Mouse (Mus musculus) cerebellum, postnatal 36 days (tissue): ENCODE data around the gene Mad1l1.
"Not testable (repeated sequence)": the region's sequence is repeated elsewhere in the genome, so short reads cannot be mapped to it uniquely, and the experiment has no call there.

Experiments used
- DNase-seq, 2 experiments: peaks; one replicate each; pipeline ENCODE4 v3.0.0; 2021 to 2022; ENCODE audit warnings: mixed read lengths in 2 of 2

The Mad1l1 gene

GRCm38 (mm10) chr5:140035641-140036040 is 285.7 kb downstream of the Mad1l1 start:
- DNase-seq, result no peak

DNA sequence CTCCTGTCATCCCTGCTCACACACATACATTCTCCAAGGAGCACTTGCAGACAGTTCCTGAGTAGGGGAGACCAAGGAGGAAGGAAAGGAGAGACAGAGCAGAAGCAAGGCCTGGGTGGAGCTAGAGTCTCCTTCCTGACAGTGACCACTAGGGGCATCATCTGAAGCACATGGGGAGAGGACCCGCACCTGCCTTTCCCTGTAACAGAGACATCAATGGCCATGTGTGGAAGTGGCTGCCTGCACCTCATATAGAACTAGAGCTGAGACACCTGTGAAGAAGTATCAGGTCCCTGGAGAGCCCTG is 286.4 kb downstream of the Mad1l1 start:
- DNase-seq, result no peak

- DNase-seq, result no peak
Measured at GRCm38 (mm10) chr5:140034300-140035024, 286.9 kb downstream of the Mad1l1 start.

DNA sequence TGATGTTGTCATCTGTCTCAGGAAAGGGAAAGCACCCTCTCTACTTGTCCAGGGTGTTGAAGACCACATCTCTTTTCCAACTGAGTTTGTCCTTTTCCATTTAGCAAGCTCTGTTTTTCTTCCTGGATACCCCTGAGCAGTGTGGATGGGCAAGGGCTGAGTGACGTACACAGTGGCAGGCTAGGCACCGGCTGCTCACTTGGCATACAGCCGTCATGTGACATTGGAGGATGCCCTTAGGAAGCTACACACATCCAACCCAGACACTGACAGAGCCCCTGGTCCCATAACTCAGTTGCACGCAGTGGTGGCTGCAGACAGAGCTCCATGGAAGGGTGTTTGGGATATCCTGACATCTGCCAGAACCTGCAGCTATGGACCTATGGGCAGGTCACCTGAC is 295.0 kb downstream of the Mad1l1 start:
- DNase-seq, result no peak

GRCm38 (mm10) chr5:140025301-140025700 is 296.1 kb downstream of the Mad1l1 start:
- DNase-seq, result no peak

DNA sequence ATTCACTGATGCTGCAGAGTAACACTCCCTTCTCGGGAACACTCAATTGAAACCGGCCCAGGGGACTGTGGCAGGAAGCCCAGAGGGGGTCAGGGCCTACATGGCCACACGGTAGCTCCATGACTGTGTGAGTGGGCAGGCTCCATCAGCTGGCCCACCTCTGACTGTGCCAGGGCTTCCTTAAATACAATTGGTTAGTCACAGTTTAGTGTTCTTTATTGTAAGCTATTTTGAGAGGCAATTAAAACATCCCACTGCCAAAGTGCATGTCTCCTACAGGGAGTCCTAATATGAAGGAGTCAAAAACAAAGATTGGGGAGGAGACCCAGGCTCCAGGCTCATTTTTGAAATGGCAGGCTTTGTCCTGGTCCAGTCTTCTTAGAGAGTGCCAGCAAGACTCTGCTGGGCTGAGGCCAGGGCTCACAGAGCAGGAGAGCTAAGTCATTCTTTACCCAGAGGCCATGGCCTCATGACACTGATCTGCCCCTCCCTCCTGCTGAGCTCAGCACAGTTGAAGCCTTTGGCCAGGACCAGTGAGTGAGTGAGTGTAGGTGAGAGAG is 297.3 kb downstream of the Mad1l1 start:
- peak; percentile 15 to 26 for DNase-seq

DNA sequence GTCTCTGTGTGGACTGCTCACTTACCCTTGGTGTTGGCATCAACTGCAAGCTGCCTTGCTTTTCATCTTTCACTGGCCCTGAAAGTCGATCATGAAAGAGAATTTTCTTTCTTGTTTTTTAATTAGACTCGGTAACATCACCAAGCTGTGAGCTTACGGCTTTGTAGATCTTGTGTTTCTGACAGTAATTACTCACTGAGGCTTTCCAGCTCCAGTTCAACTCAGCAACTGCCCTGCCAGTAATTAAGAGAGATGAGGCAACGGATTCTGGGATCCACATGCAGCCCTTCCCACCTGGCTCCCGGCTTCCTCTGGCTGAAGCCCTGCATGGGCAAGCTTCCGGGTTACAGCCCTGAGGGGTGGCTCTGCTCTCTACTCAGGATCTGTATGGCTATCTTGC is 298.5 kb downstream of the Mad1l1 start:
- DNase-seq, result no peak

GRCm38 (mm10) chr5:140021755-140022154 is 299.6 kb downstream of the Mad1l1 start:
- peak; percentile 54 to 63 for DNase-seq

- DNase-seq, result no peak
Measured at GRCm38 (mm10) chr5:140019616-140020015, 301.7 kb downstream of the Mad1l1 start.

- DNase-seq, result no peak
Measured at GRCm38 (mm10) chr5:140018780-140019179, 302.6 kb downstream of the Mad1l1 start.

DNA sequence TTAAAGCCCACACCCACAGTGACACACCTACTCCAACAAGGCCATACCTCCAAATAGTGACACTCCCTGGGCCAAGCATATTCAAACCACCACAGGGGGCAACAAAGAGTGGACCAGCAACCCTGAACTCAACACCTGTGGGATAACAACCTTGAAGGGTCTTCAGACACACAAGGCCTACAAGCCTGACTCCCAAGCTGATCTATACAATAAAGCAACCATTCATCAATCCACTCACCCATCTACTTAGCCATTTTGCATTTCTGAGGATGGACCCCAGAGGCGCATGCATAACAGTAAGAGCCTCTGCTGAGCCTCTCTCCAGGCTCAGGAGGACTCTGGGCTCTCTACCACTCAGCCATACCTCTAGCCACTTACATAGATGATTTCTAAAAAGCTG is 304.5 kb downstream of the Mad1l1 start:
- no peak for DNase-seq

GRCm38 (mm10) chr5:140013652-140014051 is 307.7 kb downstream of the Mad1l1 start:
- DNase-seq, result no peak

GRCm38 (mm10) chr5:140012286-140012967 is 308.9 kb downstream of the Mad1l1 start:
- no peak for DNase-seq

- DNase-seq, result no peak
Measured at GRCm38 (mm10) chr5:140010405-140010804, 310.9 kb downstream of the Mad1l1 start.

DNA sequence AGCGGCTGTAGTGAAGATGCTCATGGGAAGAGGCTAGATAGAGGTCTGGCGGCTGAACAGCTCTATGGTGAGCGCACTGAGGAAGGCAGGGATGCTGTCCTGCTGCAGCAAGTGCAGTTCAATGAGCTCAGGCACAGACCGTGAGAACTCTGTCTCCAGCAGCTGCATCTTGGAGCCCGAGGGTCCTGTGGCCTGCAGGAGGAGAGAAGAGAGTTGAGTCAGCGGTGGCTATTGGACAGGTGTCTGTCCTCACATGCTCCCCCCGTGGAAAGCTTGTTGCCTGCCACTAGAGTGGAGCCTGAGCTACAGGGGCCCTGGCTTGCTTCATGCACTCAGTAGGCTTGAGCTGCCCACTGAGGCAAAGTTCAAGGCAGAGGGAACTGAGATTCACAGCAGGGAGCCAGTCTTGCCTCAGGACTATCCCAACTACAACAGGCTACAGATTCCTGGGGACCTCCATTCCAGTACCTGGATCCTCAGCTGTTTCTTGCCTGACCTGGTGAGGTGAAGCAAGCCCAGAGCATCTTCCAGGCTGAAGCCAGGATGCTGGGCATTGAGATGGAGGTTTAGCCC is 312.2 kb downstream of the Mad1l1 start:
- no peak for DNase-seq

DNA sequence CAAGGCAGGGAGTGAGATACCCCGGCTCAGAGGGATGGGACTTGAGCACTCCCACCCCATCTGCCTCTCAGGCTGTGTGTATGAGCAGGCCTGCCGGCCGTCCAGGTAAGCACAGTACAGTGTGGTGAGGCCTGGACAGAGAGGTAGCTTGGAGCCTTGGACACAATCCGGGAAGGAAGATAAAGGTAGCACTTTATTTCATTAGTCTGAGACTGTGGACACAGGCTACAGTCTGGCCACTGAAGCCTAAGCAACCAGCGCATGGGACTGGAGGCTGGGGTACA is 312.9 kb downstream of the Mad1l1 start:
- DNase-seq, result no peak

DNA sequence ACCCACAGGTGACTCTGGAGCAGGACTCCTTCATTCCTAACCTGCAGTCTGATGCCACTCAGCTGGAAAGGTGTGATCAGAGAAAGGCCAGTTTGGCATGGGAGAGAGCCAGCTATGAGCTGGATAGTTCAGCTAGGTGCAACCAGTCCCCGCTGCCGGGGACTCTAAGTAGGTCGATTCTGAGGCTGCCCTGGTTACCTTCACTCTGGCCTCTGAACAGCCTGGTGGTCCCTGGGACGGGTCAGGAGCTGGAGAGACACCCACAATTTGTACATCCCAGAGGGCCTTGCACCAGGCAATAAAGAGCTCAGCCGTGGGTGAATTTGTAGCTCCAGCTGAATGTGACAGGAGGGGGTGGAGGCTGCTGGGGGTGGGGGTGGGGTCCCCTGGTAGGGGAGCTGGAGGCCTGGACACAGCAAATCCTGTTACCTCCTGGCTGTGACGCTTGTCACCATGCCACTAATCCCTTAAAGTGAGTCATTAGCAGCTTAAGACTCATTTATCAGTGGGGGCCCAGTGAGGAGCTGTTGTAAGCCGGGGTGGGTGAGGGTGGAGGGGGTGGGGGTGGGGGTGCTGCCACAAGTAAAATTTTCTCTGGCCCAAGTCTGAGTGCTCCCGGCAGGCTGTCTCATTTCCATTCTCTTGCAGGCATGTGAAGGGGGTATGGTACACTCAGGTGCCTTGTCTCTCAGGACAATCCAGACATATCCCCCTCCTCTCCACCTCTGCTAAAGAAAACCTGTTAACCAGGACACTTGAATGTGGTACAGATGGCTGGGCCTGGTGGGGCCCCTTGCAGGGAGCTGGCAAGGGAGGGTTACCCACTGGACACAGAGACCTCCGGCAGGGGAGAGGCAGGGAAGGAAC is 313.5 kb downstream of the Mad1l1 start:
- DNase-seq, result no peak

GRCm38 (mm10) chr5:140006861-140007260 is 314.5 kb downstream of the Mad1l1 start:
- DNase-seq, result no peak

- no peak for DNase-seq
Measured at GRCm38 (mm10) chr5:140002541-140002940, 318.8 kb downstream of the Mad1l1 start.

- no peak for DNase-seq
Measured at GRCm38 (mm10) chr5:139998916-139999315, 322.4 kb downstream of the Mad1l1 start.

GRCm38 (mm10) chr5:139998321-139998720 is 323.0 kb downstream of the Mad1l1 start:
- not testable (repeated sequence) for DNase-seq

DNA sequence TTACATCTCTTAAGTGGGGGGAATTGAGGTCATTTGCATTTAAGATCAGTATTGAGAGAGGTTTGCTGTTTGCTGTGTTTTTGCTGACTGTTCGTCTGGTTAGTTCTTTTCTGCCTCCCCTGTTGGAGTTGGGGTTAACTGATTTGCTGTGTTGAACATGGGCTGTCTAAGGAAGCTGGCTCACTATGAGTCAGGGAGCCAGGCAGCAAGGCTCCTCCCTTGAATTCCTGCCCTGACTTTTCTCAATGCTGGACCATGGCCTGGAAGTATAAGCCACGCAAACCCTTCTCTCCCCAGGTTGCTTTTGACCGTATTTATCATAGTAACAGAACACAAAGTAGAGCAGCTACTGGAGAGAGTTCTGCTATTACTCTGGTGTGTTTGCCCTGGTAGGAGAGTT is 329.8 kb downstream of the Mad1l1 start:
- no peak for DNase-seq

DNA sequence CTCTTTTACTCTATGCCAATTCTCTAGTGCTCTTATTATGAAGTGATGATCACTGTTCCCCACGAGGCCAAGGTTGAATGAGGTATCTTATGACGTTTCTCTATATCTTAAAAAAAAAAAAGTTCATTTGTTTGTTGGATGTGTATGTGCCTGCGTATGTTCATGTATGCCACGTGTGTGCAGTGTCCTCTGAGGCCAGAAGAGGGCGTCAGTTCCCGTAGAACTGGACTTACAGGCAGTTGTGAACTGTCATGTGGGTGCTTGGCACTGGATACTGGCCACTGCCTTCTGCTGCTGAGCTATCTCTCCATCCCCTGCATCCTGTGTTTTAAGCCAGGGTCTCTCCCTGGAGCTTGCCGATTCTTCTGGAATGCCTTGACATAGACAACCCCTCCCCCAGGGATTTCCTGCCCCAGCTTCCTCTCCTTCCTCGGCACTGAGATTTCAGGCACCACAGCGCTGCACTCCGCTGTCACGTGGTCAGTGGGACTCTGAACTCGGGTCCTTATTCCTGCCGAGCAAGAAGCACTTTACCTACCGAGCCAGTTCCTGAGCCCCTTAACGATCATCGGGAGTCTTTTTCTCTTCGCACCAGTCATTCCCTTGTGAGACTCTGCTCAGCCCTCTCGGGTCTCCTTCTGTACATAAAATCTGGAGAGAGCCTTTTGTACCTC is 336.1 kb downstream of the Mad1l1 start:
- DNase-seq, result no peak
